Mouse (Mus musculus) liver, embryonic 14.5 days (tissue): ENCODE measurements around the gene Gpatch8. TPM values are rescaled to one million over a fixed set of nuclear protein-coding genes. Genes with fewer than 3 reads are reported as not detected.

Experiments used
- ATAC-seq: fragments of 200-750 bp; cut with Nextera tagmentation; 2 replicates; pipeline ENCODE4 v1.8.0; 2017; ENCODE audit warnings: moderate number of reproducible peaks, mild to moderate bottlenecking, moderate library complexity; ENCODE audit not compliant: insufficient read depth
- DNase-seq, 3 experiments: peaks; one replicate each; pipeline ENCODE4 v3.0.0-alpha.2; 2012 to 2013; ENCODE audit warnings: low read depth in 3 of 3, low spot score in 3 of 3
- H3K27ac ChIP-seq: fragments of 300-500 bp; sonication (generic); 2 replicates; pipeline ENCODE4 v1.5.1; 2014; ENCODE audit warnings: moderate library complexity, mild to moderate bottlenecking, control low read depth, inconsistent platforms
- H3K27me3 ChIP-seq: fragments of 300-500 bp; sonication (generic); 2 replicates; pipeline ENCODE4 v1.6.1; 2014; ENCODE audit warnings: mild to moderate bottlenecking, low read length, moderate library complexity; ENCODE audit not compliant: control insufficient read depth, insufficient read depth
- H3K36me3 ChIP-seq: fragments of 300-500 bp; sonication (generic); replicated peaks from 2 replicates; pipeline ENCODE4 v1.6.1; 2014; ENCODE audit warnings: low read depth; ENCODE audit not compliant: control insufficient read depth, insufficient read depth
- H3K4me1 ChIP-seq, 2 experiments: fragments of 200-500 bp in 1 of 2; fragments of 300-500 bp in 1 of 2; sonication (generic) in 1 of 2; replicated peaks; 2 replicates each; pipeline ENCODE4 v1.6.1; 2012 to 2014; ENCODE audit warnings: antibody characterized with exemption in 1 of 2, inconsistent platforms in 1 of 2, low read length in 1 of 2; ENCODE audit not compliant: control insufficient read depth in 2 of 2, insufficient read depth in 2 of 2
- H3K4me2 ChIP-seq: fragments of 300-500 bp; sonication (generic); 2 replicates; pipeline ENCODE4 v1.6.1; 2014; ENCODE audit warnings: low read depth, mild to moderate bottlenecking, control low read depth, moderate library complexity
- H3K4me3 ChIP-seq, 2 experiments: fragments of 200-500 bp in 1 of 2; fragments of 300-500 bp in 1 of 2; sonication (generic) in 1 of 2; 2 replicates each; pipeline ENCODE4 v1.5.1; 2012 to 2014; ENCODE audit warnings: low read depth in 2 of 2, low read length in 2 of 2, mild to moderate bottlenecking in 2 of 2, control low read depth in 1 of 2, inconsistent platforms in 1 of 2, moderate library complexity in 1 of 2; ENCODE audit not compliant: insufficient read depth in 1 of 2
- H3K9ac ChIP-seq: fragments of 300-500 bp; sonication (generic); replicated peaks from 2 replicates; pipeline ENCODE4 v1.6.1; 2014; ENCODE audit warnings: mild to moderate bottlenecking, control low read depth, moderate library complexity
- H3K9me3 ChIP-seq: fragments of 300-500 bp; sonication (generic); 2 replicates; pipeline ENCODE4 v1.6.1; 2016; ENCODE audit warnings: low read length, mixed read lengths; ENCODE audit not compliant: control insufficient read depth
- CTCF ChIP-seq: IDR thresholded peaks from 2 replicates; pipeline ENCODE4 v1.5.1; 2016; ENCODE audit warnings: antibody characterized with exemption, low read depth, control low read depth
- EP300 ChIP-seq: IDR thresholded peaks from 2 replicates; pipeline ENCODE4 v1.6.1; 2016; ENCODE audit warnings: antibody characterized with exemption, low read depth
- WGBS: fragments of 180-500 bp; shearing (Covaris S2); extraction: QIAGEN DNeasy Blood & Tissue Kit; methylation state at CpG from one replicate; pipeline ENCODE4 v1.1.7; 2014; ENCODE audit not compliant: insufficient replicate concordance; 5-methylcytosine and 5-hydroxymethylcytosine counted together
- polyA plus RNA-seq, 2 experiments: library from polyadenylated mRNA; depleted of rRNA in 1 of 2; stranded (reverse) in 1 of 2; unstranded in 1 of 2; fragments of >200 nt; fragmentation: Nextera tagmentation in 1 of 2; extraction: Ambion mirVana in 1 of 2; gene quantifications; 2 replicates each; pipeline versions ENCODE4 v1.2.1 to v1.2.3; 2012 to 2014

The Gpatch8 gene
- polyA plus RNA-seq, 2 experiments, result 7.5 to 14.1 TPM

- no peaks in the 10 kb centered on the region for H3K9me3 ChIP-seq
- H3K4me3 ChIP-seq, result peak overlapping the region in 1 of 2 experiments; percentile 26; a peak in 1 of 4 replicates
- peak overlapping the region; percentile 44 for H3K4me2 ChIP-seq
- no peaks in the 10 kb centered on the region for H3K4me1 ChIP-seq
- 9% methylated on average over 13 of the region's 13 CpGs for WGBS
- H3K36me3 ChIP-seq, result no peaks in the 10 kb centered on the region
- no peak overlapping the region for H3K27ac ChIP-seq
- no peak for DNase-seq
- ATAC-seq, result no peak
- TF ChIP-seq EP300 (no peak), CTCF (no peak)
- peaks cover 65% of the 10 kb centered on the region for H3K27me3 ChIP-seq
- no peak overlapping the region for H3K9ac ChIP-seq
These were observed 46.8 kb upstream of the Gpatch8 start for GRCm38 (mm10) chr11:102602816-102603495.

DNA sequence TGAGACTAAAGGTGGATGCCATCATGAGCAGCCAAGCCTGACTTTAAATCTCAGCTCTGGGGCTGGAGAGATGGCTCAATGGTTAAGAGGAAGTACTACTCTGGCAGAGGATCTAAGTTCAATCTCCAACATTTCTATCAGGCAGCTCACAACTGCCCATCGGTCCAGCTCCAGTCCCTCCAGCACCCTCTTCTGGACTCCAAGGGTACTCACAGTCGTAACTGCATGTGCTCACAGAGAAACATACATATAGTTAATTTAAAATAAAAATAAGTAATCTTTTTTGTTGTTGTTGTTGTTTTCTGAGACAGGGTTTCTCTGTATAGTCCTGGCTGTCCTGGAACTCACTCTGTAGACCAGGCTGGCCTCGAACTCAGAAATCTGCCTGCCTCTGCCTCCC, 43.7 kb upstream of the Gpatch8 start:
- Histone ChIP-seq H3K4me2 (no peak overlapping the region), H3K9me3 (no peaks in the 10 kb centered on the region), H3K27ac (no peak overlapping the region), H3K36me3 (no peaks in the 10 kb centered on the region), H3K27me3 (peaks cover 36% of the 10 kb centered on the region), H3K4me3 (no peak overlapping the region), H3K9ac (no peak overlapping the region), H3K4me1 (no peaks in the 10 kb centered on the region)
- no peak for DNase-seq
- ATAC-seq, result no peak
- WGBS, result 53% methylated on average over 3 of the region's 3 CpGs
- TF ChIP-seq CTCF (peak; percentile 34), EP300 (no peak)

DNA sequence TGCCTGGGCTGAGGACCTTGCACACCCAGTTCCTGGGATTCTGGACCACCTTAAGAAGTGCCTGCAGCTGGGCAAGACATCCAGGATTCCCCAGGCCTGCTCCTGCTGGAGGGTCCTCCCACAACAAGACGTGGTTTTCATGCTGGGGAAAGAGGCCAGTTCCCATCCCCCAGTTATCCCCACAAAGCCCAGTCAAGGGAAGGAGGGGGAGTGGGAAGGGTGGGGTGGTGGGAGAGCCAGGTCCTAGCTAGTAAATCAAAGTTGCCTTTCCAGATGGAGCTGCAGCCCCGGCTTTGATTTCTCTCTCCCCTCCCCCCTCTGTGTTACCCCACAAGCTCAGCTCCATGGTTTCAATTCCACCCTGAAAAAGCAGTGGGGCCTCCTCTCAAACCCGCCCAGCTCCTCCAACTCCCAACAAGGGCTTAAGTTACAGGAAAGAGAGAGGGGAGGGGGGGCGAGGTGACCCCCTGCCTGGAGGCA, 39.2 kb upstream of the Gpatch8 start:
- Histone ChIP-seq H3K27ac (no peak overlapping the region), H3K27me3 (no peaks in the 10 kb centered on the region), H3K9ac (no peak overlapping the region), H3K9me3 (no peaks in the 10 kb centered on the region), H3K4me3 (no peak overlapping the region), H3K36me3 (no peaks in the 10 kb centered on the region), H3K4me2 (no peak overlapping the region), H3K4me1 (no peaks in the 10 kb centered on the region)
- DNase-seq (no peak), ATAC-seq (no peak)
- 23% methylated on average over 3 of the region's 4 CpGs for WGBS
- TF ChIP-seq EP300 (no peak), CTCF (no peak)

DNA sequence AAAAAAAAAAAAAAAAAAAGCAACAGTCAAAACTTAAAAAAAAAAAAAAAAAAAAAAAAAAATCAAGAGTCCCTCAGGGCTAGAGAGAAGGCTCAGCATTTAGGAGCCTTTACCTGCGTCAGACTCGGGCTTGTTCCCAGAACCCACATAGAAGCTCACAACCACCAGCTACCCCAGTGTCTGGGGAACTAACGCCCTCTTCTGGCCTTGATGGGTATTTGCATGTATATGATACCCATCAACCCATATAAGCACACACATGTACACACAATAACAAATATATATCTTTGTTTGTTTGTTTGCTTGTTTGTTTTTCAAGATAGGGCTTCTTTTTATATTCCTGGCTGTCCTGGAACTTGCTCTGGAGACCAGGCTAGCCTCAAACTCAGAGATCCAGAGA, 31.4 kb upstream of the Gpatch8 start:
- no peak overlapping the region for H3K4me3 ChIP-seq
- no peak overlapping the region for H3K9ac ChIP-seq
- 70% methylated on average over 3 of the region's 3 CpGs for WGBS
- H3K36me3 ChIP-seq, result no peaks in the 10 kb centered on the region
- no peak for ATAC-seq
- no peak overlapping the region for H3K4me2 ChIP-seq
- DNase-seq, result no peak
- TF ChIP-seq EP300 (no peak), CTCF (peak; percentile 14; the same call in 1 of the 2 replicates)
- no peaks in the 10 kb centered on the region; the same call in 1 of the 2 replicates for H3K27me3 ChIP-seq
- H3K27ac ChIP-seq, result no peak overlapping the region
- H3K4me1 ChIP-seq, result no peaks in the 10 kb centered on the region
- no peaks in the 10 kb centered on the region; the same call in 1 of the 2 replicates for H3K9me3 ChIP-seq

DNA sequence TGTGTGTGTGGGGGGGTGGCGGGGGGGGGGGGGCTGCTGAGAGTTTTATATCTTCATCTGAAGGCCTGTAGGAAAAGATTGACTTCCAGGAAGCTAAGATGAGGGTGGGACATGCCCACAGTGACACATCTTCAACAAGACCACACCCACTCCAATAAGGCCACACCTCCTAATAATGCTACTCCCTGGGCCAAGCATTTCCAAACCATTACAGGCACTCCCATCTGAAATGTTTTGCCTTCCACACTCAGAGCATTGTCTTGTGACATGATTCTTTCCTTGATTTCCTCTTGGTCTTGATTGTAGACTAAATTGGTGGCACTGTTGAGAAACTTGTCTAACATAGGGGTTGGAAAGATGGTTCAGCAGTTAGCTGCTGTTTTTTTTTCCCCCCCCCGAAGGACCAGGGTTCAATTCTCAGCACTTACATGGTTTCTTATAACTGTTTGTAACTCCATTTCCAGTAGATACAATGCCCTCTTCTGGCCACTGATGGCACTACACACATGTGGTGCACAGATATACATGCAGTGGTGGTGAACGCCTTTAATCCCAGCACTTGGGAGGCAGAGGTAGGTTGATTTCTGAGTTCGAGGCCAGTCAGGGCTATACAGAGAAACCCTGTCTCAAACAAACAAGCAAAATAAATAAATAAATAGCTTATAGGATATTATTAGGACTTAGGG, 30.4 kb upstream of the Gpatch8 start:
- no peak overlapping the region for H3K4me3 ChIP-seq
- ATAC-seq, result no peak
- no peak overlapping the region for H3K9ac ChIP-seq
- H3K4me2 ChIP-seq, result no peak overlapping the region
- peak; percentile 17; the same call in 1 of the 2 replicates for TF ChIP-seq CTCF
- no peak for TF ChIP-seq EP300
- WGBS, result 69% methylated on average over 4 of the region's 4 CpGs
- no peak overlapping the region for H3K27ac ChIP-seq
- no peaks in the 10 kb centered on the region for H3K4me1 ChIP-seq
- H3K9me3 ChIP-seq, result no peaks in the 10 kb centered on the region; the same call in 1 of the 2 replicates
- DNase-seq, result no peak
- H3K36me3 ChIP-seq, result no peaks in the 10 kb centered on the region
- H3K27me3 ChIP-seq, result no peaks in the 10 kb centered on the region; the same call in none of the 2 replicates
